Mouse (Mus musculus) embryonic stem cell, embryonic (primary cell): ENCODE results near the gene Lin7b.

Source experiments
- CTCF ChIA-PET, 4 experiments: fragments of 300-600 bp in 2 of 4; fragments of 350-600 bp in 2 of 4; sonication (Branson Sonifier 250); formaldehyde crosslinking; loops; one replicate each; lab custom pipeline; 2022; ENCODE audit warnings: inconsistent platforms in 2 of 4; lab: Charles Lee
- POLR2A ChIA-PET, 4 experiments: fragments of 300-600 bp in 2 of 4; fragments of 350-600 bp in 2 of 4; sonication (Branson Sonifier 250); formaldehyde crosslinking; loops; one replicate each; lab custom pipeline; 2022; ENCODE audit warnings: antibody characterized with exemption in 4 of 4, inconsistent platforms in 1 of 4; lab: Charles Lee

The Lin7b gene

DNA sequence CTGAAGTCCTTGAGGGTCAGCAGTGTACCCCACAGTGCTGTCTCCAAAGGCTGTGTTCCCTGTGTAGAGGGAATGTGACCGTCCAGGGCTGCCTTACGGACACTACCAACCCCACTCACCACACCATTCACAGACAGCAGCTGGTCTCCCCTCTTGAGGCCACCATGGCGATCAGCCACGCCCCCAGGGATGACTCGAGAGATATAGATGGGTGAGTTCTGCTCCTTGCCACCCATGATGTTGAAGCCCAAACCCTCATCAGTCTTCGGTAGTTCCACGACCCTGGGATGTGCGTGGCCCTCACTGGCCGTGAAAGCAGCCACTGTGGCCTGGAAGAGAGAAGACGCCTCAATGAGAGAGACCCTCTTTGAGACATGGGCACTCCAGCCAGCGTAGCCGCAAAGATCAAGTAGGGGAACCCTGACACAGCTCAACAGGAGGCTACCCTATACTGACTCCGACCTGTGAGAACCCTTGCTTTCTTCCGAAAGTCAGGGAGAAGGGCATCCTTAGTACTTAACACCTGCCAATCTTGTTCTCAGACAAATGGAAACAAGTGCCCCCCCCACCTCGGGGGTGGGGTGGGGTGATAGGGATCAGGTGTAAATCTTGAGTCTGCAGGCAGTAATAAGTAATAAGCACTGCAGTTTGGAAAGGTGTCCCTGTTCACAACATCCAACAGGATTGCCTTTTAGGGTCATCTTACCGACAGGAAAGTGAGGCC, 1.2 kb downstream of the Lin7b start:
- ChIA-PET POLR2A (interaction anchor here in 3 of 4 experiments (0.6 to 51.5 kb wide), 20 partner anchors 8 to 239 kb away, joined by 3 to 1478 read pairs (median 5); partner anchors contain the start of genes Snrnp70 (in 2 of the 3), Hrc (in 1 of the 3) and Kcna7 (in 1 of the 3)), CTCF (interaction anchor here in 1 of 4 experiments (0.7 to 6.9 kb wide), 4 partner anchors 9 to 70 kb away, joined by 3 to 79 read pairs (median 3); no protein-coding TSS in a partner anchor)

- CTCF ChIA-PET = interaction anchor here in 2 of 4 experiments (0.6 to 6.9 kb wide), 11 partner anchors 15 to 300 kb away, joined by 3 to 79 read pairs (median 5); partner anchors contain the start of gene Snrnp70 (in 1 of the 2)
- POLR2A ChIA-PET = interaction anchor here (0.5 to 51.5 kb wide), 42 partner anchors 8 to 353 kb away, joined by 3 to 1478 read pairs (median 6); partner anchors contain the start of genes Snrnp70 (in 3 of the 4), Gys1 (in 2 of the 4), Slc6a21 (in 2 of the 4) and Aldh16a1 (in 1 of the 4)
These were observed 2.2 kb downstream of the Lin7b start for GRCm38 (mm10) chr7:45368178-45368577.

GRCm38 (mm10) chr7:45367020-45367880, 3.1 kb downstream of the Lin7b start:
- CTCF ChIA-PET = interaction anchor here in 3 of 4 experiments (0.5 to 6.9 kb wide), 36 partner anchors 12 to 653 kb away, joined by 3 to 79 read pairs (median 4); partner anchors contain the start of genes Aldh16a1 (in 1 of the 3), Gys1 (in 1 of the 3), Kcna7 (in 1 of the 3) and Ntf5 (in 1 of the 3)
- POLR2A ChIA-PET = interaction anchor here (0.6 to 51.5 kb wide), 105 partner anchors 7 to 1153 kb away, joined by 3 to 1478 read pairs (median 4); partner anchors contain the start of genes Snrnp70 (in 4 of the 4), Ftl1 (in 3 of the 4), Aldh16a1 (in 2 of the 4) and Fam83e (in 2 of the 4)

DNA sequence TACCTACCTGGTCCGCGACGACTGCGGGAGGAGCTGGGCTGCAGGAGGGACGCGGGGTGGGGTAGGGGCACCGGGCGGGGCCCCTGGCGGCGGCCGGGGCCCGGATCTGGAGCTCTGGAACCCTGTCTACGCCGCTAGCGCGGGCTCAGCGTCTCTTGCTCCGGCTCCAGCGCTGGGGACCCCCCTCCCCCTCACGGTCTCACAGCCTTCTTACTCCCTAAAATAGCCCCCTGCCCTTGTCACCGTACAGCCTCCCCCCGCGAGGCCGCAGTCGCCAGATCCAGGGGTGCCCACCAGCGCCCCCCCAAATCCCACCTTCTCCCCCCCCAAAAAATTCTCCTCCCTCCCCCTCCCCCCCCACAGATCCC, 3.7 kb downstream of the Lin7b start, which contains the start of gene Ppfia3:
Gene Ppfia3 (minus strand): TSS at position 368 of the 368 bp plus-strand sequence.
- CTCF ChIA-PET = interaction anchor here (0.5 to 6.9 kb wide), 26 partner anchors 11 to 653 kb away, joined by 3 to 79 read pairs (median 4); partner anchors contain the start of genes Gys1 (in 1 of the 4), Kcna7 (in 1 of the 4), Ntf5 (in 1 of the 4) and Nucb1 (in 1 of the 4)
- POLR2A ChIA-PET = interaction anchor here (0.5 to 51.5 kb wide), 92 partner anchors 6 to 1153 kb away, joined by 3 to 1478 read pairs (median 4); partner anchors contain the start of genes Ftl1 (in 3 of the 4), Snrnp70 (in 3 of the 4), Aldh16a1 (in 2 of the 4) and Fam83e (in 2 of the 4)

DNA sequence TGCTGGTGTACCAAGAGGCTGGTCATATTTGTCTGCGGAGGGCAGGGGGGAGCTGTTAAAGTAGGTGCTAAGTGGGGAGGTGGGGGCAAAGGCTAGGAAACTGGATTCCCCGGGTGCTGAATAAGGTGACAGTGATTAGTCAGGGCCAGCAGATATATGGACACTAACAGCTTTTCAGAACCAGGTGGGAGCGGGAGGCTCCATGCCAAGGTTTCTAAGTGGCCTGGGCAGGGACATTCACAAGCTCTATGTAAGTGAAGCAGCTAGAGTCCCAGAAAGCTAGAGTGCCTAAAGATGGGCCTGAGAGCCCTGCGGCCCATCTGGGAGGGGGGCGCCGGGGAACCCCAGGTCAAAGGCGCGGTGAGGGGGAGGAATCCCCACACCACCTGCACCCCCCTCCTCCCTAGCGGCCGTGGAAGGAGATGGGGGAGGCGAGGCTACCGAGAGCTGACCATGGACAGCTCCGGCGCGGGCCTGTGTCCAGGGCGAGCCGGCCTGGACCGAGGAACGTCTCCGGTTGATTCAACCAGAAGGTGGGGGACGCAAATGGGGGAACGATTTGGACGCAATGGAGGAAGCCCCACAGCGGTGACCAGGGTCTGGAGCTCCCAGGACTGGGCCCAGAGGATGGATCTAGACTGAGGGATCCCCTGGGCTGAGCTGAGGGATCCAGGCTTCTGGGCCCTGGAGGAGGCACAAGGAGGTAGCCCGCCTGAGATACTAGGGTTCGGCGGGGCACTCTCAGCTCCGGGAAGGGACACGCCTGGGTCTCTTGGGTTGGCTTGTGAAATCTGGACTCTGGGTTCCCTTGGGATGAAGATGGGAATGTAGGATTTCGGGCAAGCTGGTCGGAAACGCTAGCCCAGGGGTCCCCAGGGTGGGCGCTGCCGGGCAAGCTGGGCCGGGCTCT, 4.4 kb downstream of the Lin7b start:
- ChIA-PET CTCF (interaction anchor here (0.5 to 6.9 kb wide), 22 partner anchors 11 to 435 kb away, joined by 3 to 79 read pairs (median 5); partner anchors contain the start of genes Gys1 (in 1 of the 4) and Kcna7 (in 1 of the 4)), POLR2A (interaction anchor here (0.5 to 51.5 kb wide), 83 partner anchors 10 to 414 kb away, joined by 3 to 1478 read pairs (median 5); partner anchors contain the start of genes Ftl1 (in 3 of the 4), Snrnp70 (in 3 of the 4), Kcna7 (in 2 of the 4) and Plekha4 (in 2 of the 4))

DNA sequence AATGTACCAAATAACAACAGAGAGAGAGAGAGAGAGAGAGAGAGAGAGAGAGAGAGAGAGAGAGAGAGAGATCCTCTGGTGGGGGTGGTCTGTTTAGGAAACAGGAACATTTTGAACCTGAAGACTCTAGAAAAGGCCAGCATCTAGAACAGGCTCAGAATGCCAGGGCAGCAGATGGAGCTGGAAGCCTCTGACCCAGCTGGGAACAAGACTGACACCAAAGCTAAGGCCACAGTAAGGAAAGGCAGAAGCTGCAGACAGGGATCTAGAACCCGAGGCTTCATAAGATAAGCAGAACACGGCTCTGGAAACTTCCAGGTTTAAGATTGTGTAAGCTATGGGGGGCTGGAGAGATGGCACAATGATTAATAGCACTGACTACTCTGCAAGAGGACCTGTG, 6.4 kb downstream of the Lin7b start:
- POLR2A ChIA-PET = interaction anchor here in 2 of 4 experiments (0.7 to 51.5 kb wide), 6 partner anchors 9 to 66 kb away, joined by 3 to 1478 read pairs (median 41); partner anchors contain the start of genes Kcna7 (in 1 of the 2) and Snrnp70 (in 1 of the 2)
- CTCF ChIA-PET = interaction anchor here in 1 of 4 experiments (0.7 kb wide), 1 partner anchor 679 kb away, joined by 7 read pairs; no protein-coding TSS in a partner anchor

DNA sequence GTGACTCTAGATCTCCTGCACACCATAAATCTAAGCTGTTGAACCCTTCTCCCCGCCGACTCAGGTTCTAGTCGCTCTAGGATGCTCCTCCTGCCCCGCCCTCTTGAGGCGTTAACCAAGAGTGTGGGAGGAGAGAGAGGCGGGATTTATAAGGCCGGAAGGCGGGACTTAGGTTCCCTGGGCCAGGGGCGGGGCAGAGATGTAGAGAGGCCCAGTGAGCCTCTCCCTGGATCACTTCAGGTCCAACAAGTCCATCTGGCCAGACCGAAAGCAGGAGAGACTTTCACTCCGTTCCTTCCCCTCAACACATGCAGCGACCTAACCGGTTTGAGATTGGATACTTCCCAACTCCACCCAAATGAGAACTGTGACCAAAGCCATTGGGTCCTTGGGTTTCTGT, 7.6 kb downstream of the Lin7b start:
- CTCF ChIA-PET = interaction anchor here in 3 of 4 experiments (0.5 to 13.0 kb wide), 7 partner anchors 12 to 381 kb away, joined by 3 to 200 read pairs (median 4); partner anchors contain the start of gene Kcna7 (in 1 of the 3)
- POLR2A ChIA-PET = interaction anchor here in 3 of 4 experiments (0.6 to 51.5 kb wide), 23 partner anchors 10 to 335 kb away, joined by 3 to 1478 read pairs (median 6); partner anchors contain the start of genes Snrnp70 (in 2 of the 3), Aldh16a1 (in 1 of the 3), Ftl1 (in 1 of the 3) and Gys1 (in 1 of the 3)

DNA sequence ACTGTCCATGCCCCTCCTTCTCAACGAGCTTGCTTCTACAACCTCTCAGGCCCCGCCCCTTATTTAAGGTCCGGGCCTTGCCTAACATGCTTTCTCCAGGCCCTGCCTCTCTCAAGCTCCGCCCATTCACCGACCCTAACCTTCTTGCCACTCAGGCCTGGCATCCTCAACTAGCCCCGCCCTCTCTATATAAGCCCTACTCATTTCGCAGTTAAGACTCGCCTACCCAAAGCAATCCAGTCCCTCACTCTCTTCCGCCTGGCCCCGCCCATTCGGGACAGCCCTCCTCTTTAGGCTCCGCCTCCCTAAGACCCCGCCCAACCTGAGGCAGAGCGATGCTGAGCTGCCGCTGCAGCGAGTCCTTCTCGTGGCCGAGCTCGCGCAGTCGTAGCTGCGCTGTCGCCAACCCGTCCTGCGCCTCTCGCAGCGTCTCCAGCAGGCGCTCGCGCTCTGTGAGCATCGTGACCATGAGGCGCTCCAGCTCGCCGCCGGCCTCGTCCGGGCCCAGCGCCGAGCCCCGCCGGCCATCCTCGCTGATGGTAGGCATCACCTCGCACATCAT, 9.1 kb downstream of the Lin7b start:
- ChIA-PET CTCF (interaction anchor here (0.6 to 13.0 kb wide), 33 partner anchors 8 to 1205 kb away, joined by 3 to 200 read pairs (median 5); partner anchors contain the start of genes Kcna7 (in 2 of the 4), Aldh16a1 (in 1 of the 4), Gys1 (in 1 of the 4) and Ntf5 (in 1 of the 4)), POLR2A (interaction anchor here (0.5 to 51.5 kb wide), 94 partner anchors 8 to 546 kb away, joined by 3 to 1478 read pairs (median 4); partner anchors contain the start of genes Ftl1 (in 3 of the 4), Gys1 (in 3 of the 4), Snrnp70 (in 3 of the 4) and Kcna7 (in 2 of the 4))

DNA sequence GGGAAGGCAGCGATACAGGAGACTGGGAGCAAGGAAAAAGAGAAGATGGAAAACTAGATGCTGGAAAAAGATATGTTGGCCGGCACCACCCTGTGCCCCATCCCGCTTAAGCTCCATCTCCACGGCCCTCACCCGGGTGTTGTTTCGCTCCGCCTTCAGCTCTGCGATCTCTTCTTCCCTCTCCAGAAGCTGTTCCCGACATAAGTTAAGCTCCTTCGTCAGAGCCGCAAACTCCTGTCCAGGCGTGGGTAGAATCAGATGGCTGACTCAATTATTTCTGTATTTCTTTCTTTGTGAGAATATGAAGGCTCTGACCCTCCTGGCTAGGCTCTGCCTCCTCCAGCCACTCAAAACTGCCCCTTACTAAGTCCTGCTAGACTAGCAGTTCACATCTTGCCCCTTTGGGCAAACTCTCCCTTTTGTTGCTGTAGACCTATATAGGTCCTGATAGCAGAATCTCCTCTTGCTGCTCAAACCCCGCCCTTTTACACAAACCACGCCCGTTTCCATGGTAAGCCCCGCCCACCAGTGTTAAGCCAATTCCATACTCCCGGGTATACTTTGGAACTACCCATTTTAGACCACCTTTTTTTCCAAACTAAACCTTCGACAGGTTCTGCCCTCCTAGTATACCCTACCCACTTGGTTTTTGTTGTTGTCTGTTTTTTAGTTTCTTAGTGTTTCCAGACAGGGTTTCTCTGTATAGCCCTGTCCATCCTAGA, 9.8 kb downstream of the Lin7b start:
- ChIA-PET POLR2A (interaction anchor here (0.5 to 51.5 kb wide), 86 partner anchors 8 to 545 kb away, joined by 3 to 1478 read pairs (median 5); partner anchors contain the start of genes Gys1 (in 3 of the 4), Snrnp70 (in 3 of the 4), Ftl1 (in 2 of the 4) and Kcna7 (in 2 of the 4)), CTCF (interaction anchor here (0.6 to 13.0 kb wide), 27 partner anchors 8 to 1205 kb away, joined by 3 to 200 read pairs (median 5); partner anchors contain the start of genes Gys1 (in 1 of the 4), Kcna7 (in 1 of the 4), Ntf5 (in 1 of the 4) and Ruvbl2 (in 1 of the 4))

- POLR2A ChIA-PET = interaction anchor here in 3 of 4 experiments (0.5 to 51.5 kb wide), 30 partner anchors 9 to 434 kb away, joined by 3 to 1478 read pairs (median 4); partner anchors contain the start of genes Aldh16a1 (in 2 of the 3), Ftl1 (in 2 of the 3), Snrnp70 (in 2 of the 3) and Gys1 (in 1 of the 3)
- CTCF ChIA-PET = interaction anchor here in 3 of 4 experiments (0.6 to 13.0 kb wide), 11 partner anchors 17 to 324 kb away, joined by 3 to 200 read pairs (median 5); partner anchors contain the start of gene Kcna7 (in 1 of the 3)
These were observed 11.3 kb downstream of the Lin7b start for GRCm38 (mm10) chr7:45359081-45359480.

DNA sequence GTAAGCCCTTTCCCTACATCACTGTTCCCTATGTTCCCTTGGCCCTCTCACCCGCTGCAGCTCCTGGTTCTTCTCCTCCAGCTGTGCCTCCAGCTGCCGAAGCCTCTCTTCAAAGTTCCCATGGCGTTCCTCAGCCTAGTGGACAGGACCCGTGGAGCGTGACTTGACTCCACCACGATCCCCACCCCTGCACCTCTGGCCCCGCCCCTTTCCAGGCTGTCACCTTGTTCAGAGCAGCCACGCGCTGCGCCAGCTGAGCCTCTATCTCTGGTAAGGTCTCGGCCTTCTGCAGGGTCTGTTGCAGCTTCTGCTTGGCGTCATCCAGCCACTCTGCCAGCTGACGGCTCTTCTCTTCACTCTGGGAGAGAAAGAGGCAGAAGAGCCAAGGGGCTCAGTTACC, 14.3 kb downstream of the Lin7b start:
- POLR2A ChIA-PET = interaction anchor here in 3 of 4 experiments (0.9 to 51.5 kb wide), 18 partner anchors 9 to 231 kb away, joined by 3 to 1478 read pairs (median 8); partner anchors contain the start of genes Ppfia3 (in 3 of the 3), Kcna7 (in 2 of the 3), Snrnp70 (in 2 of the 3) and Rps11 (in 1 of the 3)
- CTCF ChIA-PET = interaction anchor here (0.6 to 13.0 kb wide), 8 partner anchors 10 to 125 kb away, joined by 3 to 200 read pairs (median 6); partner anchors contain the start of gene Ppfia3 (in 1 of the 4)

DNA sequence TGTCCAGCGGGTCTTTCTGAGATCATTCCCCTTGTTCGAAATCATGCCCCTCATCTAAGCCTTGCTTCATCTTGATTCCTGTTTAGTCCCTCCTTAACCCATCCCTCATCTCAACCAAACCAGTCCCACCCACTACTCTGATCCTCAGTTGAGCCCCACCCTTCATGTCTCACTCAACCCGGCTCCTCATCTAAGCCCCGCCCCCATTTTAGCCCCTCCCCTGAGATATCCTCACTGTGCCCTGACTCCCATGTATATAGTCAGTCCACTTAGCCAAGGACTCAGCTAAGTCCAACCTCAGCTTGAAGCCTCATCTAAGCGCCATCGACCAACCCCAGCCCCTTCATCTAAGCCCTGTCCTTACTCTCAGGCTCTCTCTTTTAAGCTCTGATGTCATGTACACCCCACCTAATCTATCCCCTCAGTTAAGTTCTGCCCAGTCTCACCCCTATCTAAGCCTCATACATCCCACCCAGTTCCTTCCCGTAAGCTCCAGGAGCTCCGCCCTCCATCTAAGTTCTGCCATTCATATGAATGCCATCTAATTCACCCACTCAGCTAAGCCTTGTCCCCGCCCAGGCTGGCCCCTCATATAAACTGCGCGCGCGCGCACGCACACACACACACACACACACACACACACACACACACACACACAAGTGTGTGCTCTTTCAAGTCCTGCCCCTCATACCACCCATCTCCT, 14.9 kb downstream of the Lin7b start:
- CTCF ChIA-PET = interaction anchor here in 3 of 4 experiments (0.5 to 13.0 kb wide), 8 partner anchors 11 to 186 kb away, joined by 3 to 200 read pairs (median 5); partner anchors contain the start of gene Ppfia3 (in 1 of the 3)
- POLR2A ChIA-PET = interaction anchor here in 3 of 4 experiments (0.6 to 51.5 kb wide), 20 partner anchors 9 to 283 kb away, joined by 3 to 1478 read pairs (median 6); partner anchors contain the start of genes Ppfia3 (in 3 of the 3), Kcna7 (in 2 of the 3), Snrnp70 (in 2 of the 3) and Ntf5 (in 1 of the 3)

- CTCF ChIA-PET = interaction anchor here in 3 of 4 experiments (0.6 to 13.0 kb wide), 14 partner anchors 8 to 217 kb away, joined by 3 to 200 read pairs (median 4); partner anchors contain the start of genes Flt3l (in 1 of the 3), Gm45713 (in 1 of the 3), Kcna7 (in 1 of the 3) and Ppfia3 (in 1 of the 3)
- POLR2A ChIA-PET = interaction anchor here in 3 of 4 experiments (0.8 to 51.5 kb wide), 17 partner anchors 9 to 113 kb away, joined by 3 to 1478 read pairs (median 4); partner anchors contain the start of genes Ppfia3 (in 2 of the 3), Snrnp70 (in 2 of the 3), Gys1 (in 1 of the 3) and Kcna7 (in 1 of the 3)
These were observed 17.3 kb downstream of the Lin7b start for GRCm38 (mm10) chr7:45353041-45353440.
